In the genomic region with DNA sequence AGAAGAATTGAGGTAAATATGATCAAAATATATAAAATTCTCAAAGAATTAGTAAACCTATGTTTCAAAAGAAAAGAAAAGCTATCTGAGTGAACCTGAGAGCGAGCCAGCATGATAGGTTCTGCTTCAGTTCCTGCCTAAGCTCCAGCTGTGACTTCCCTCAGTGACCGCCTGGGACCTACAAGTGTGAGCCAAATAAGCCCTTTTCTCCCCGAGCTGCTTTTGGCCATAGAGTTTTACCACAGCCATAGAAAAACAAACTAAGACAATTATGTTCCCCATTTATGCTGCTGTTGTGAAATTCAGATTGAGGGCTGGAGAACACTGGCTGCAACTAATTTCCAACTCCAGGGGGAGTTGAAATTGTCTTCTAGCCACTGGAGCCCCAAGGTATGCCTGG, we compare ENCODE assay signal across 23 mouse cellular contexts. TPM values are rescaled to one million over a fixed set of nuclear protein-coding genes. Genes with fewer than 3 reads are reported as not detected.
DNase-seq lines count a peak whose midpoint lies in the region; ATAC-seq and TF ChIP-seq lines count a peak whose summit lies in the region.
"Had no signal": no experiment of that assay in that cellular context is flagged by ENCODE, and none has a peak within 500 bp of the region (broad histone marks: within the 10 kb centered on the region; RNA-seq: fewer than 3 reads in every experiment).

No protein-coding gene starts in this region.

- peak; percentile 26 for TF ChIP-seq CTCF in heart, adult 2 months (IDR thresholded peaks at IDR 0.05)
- peak; percentile 10; the same call in 1 of the 2 replicates for TF ChIP-seq CTCF in E14TG2a.4 (conservative IDR thresholded peaks at IDR 0.05; ENCODE audit: low read length)

- no peaks in the 10 kb centered on the region for H3K36me3 ChIP-seq in heart, adult 2 months (ENCODE audit: control insufficient read depth, insufficient read depth, low read length)
- H3K36me3 ChIP-seq in E14TG2a.4 (ENCODE audit: insufficient read depth, low read length), result no peaks in the 10 kb centered on the region
- H3K36me3 ChIP-seq: embryonic facial prominence, embryonic 15.5 days; forebrain, embryonic 10.5 days; heart, embryonic 13.5 days; hindbrain, embryonic 12.5 days had no signal

- H3K79me2 ChIP-seq in heart, adult 2 months (replicated peaks; ENCODE audit: control insufficient read depth, insufficient read depth, low read length), result no peaks in the 10 kb centered on the region

- no peaks in the 10 kb centered on the region for H3K9me3 ChIP-seq in E14TG2a.4 (ENCODE audit: low read length)
- H3K9me3 ChIP-seq: embryonic facial prominence, embryonic 15.5 days; forebrain, embryonic 10.5 days; heart, embryonic 13.5 days; hindbrain, embryonic 12.5 days had no signal

- H3K4me3 ChIP-seq in heart, adult 2 months, result no peak overlapping the region
- no peak overlapping the region for H3K4me3 ChIP-seq in E14TG2a.4 (replicated peaks; ENCODE audit: low read length)
- H3K4me3 ChIP-seq: embryonic facial prominence, embryonic 15.5 days; erythroblast, embryonic 14.5 days; forebrain, embryonic 10.5 days; heart, embryonic 13.5 days; hindbrain, embryonic 12.5 days had no signal

- no peaks in the 10 kb centered on the region for H3K27me3 ChIP-seq in heart, adult 2 months (ENCODE audit: control insufficient read depth, insufficient read depth, low read length)
- H3K27me3 ChIP-seq in E14TG2a.4 (ENCODE audit: insufficient read depth, low read length), result no peaks in the 10 kb centered on the region
- H3K27me3 ChIP-seq: embryonic facial prominence, embryonic 15.5 days; heart, embryonic 13.5 days; hindbrain, embryonic 12.5 days had no signal

- H3K27ac ChIP-seq in heart, adult 2 months, result no peak overlapping the region
- H3K27ac ChIP-seq: embryonic facial prominence, embryonic 15.5 days; forebrain, embryonic 10.5 days; heart, embryonic 13.5 days; hindbrain, embryonic 12.5 days had no signal

- H3K4me1 ChIP-seq in heart, adult 2 months (ENCODE audit: control insufficient read depth, insufficient read depth, low read length), result no peaks in the 10 kb centered on the region
- H3K4me1 ChIP-seq in E14TG2a.4 (replicated peaks; ENCODE audit: low read depth, low read length), result no peaks in the 10 kb centered on the region; the same call in 1 of the 2 replicates
- H3K4me1 ChIP-seq: embryonic facial prominence, embryonic 15.5 days; hindbrain, embryonic 12.5 days had no signal

- intact Hi-C loops in heart, adult 2 months (cut with DNase I), result no loop called here
- intact Hi-C loops in heart, postnatal 25 days (cut with DNase I), result no loop called here

- H3K9ac ChIP-seq in heart, adult 2 months (ENCODE audit: low read depth, low read length), result no peak overlapping the region
- H3K9ac ChIP-seq: embryonic facial prominence, embryonic 15.5 days; heart, embryonic 13.5 days; hindbrain, embryonic 12.5 days had no signal

- peak; percentile 76 for ATAC-seq in megakaryocyte, adult 5-6 weeks (ENCODE audit: poor library complexity, severe bottlenecking)
- ATAC-seq: forebrain, embryonic 14.5 days; hindbrain, embryonic 16.5 days; inflammation-experienced regulatory T-cells, adult 6 months had no signal

- 74% methylated on average over 3 of the region's 3 CpGs for WGBS in heart, adult 2 months

- TF ChIP-seq POLR2A in heart, adult 2 months (IDR thresholded peaks at IDR 0.05; ENCODE audit: insufficient read depth, low read depth, low read length), result no peak

- DNase-seq in heart, adult 2 months, result no peak
- DNase-seq in heart, postnatal 25 days (ENCODE audit: low spot score), result no peak
- DNase-seq in 416B (ENCODE audit: low read depth), result peak; percentile 63
- no peak for DNase-seq in embryo, embryonic 10.5 days (ENCODE audit: low spot score)
- no peak for DNase-seq in layer of hippocampus, postnatal 14 days (ENCODE audit: low spot score in 2 of 2)
- DNase-seq: adrenal gland, adult 2 months; adrenal gland, postnatal 25 days; cerebellum, adult 18-20 months; cerebellum, adult 9-11 months; cerebellum, postnatal 36 days; embryo, embryonic 11 days; gastrocnemius, postnatal 36 days; heart, postnatal 4 days had no signal

- no peak for TF ChIP-seq EP300 in heart, adult 2 months (IDR thresholded peaks at IDR 0.05; ENCODE audit: insufficient read depth, low read depth, low read length)

RNA-seq across cellular contexts. Expression of a gene that starts 24.2 kb away (rescaled TPM):
- 10 to 100 TPM; 39.0 to 42.0 TPM for total RNA-seq in heart, adult 2 months (2021)
- 9.8 and 21.1 TPM in 2 replicates for polyA plus RNA-seq in heart, adult 2 months (2012; rRNA removed)
- total RNA-seq in heart, postnatal 25 days (2021), result 10 to 100 TPM; 39.5 to 49.1 TPM
- total RNA-seq in megakaryocyte, adult 5-6 weeks (2015), result 28.8 and 33.1 TPM in 2 replicates
- total RNA-seq in megakaryocyte, adult 5-6 weeks (2017), result 15.3 and 17.4 TPM in 2 replicates
- 10 to 100 TPM; 42.2 to 44.3 TPM for total RNA-seq in layer of hippocampus, postnatal 14 days (2021)
